Mouse (Mus musculus) myocyte (in vitro differentiated cells): ENCODE data around the gene Ppm1e. TPM values are rescaled to one million over a fixed set of nuclear protein-coding genes. Genes with fewer than 3 reads are reported as not detected.

ENCODE experiments used
- H3K27me3 ChIP-seq: one replicate; pipeline ENCODE4 v1.6.1; 2011; ENCODE audit not compliant: control insufficient read depth, insufficient read depth, insufficient read length
- H3K36me3 ChIP-seq: one replicate; pipeline ENCODE4 v1.6.1; 2011; ENCODE audit not compliant: control insufficient read depth, insufficient read depth
- H3K4me2 ChIP-seq: one replicate; pipeline ENCODE4 v1.6.1; 2011; ENCODE audit warnings: low read depth, control low read depth
- H3K4me3 ChIP-seq: one replicate; pipeline ENCODE4 v1.5.1; 2011; ENCODE audit warnings: mild to moderate bottlenecking, control low read depth, moderate library complexity
- H3K79me2 ChIP-seq: one replicate; pipeline ENCODE4 v1.6.1; 2011; ENCODE audit not compliant: control insufficient read depth, insufficient read depth
- H3ac ChIP-seq: one replicate; pipeline ENCODE4 v1.6.1; 2011; ENCODE audit not compliant: control insufficient read depth, insufficient read length
- CEBPB ChIP-seq: IDR thresholded peaks from 2 replicates; pipeline ENCODE4 v1.6.1; 2011; ENCODE audit warnings: mild to moderate bottlenecking, moderate library complexity; ENCODE audit not compliant: poor library complexity, insufficient read depth, severe bottlenecking
- E2F4 ChIP-seq: IDR thresholded peaks from one replicate; pipeline ENCODE4 v1.6.1; 2011; ENCODE audit warnings: mild to moderate bottlenecking, control low read depth, moderate library complexity; ENCODE audit not compliant: insufficient read depth
- MAX ChIP-seq: IDR thresholded peaks from one replicate; pipeline ENCODE4 v1.6.1; 2011; ENCODE audit warnings: low read depth, mild to moderate bottlenecking, control low read depth
- MYOD1 ChIP-seq, 3 experiments: IDR thresholded peaks; one replicate each; pipeline ENCODE4 v1.6.1; 2011; ENCODE audit warnings: control low read depth in 2 of 3, low read depth in 2 of 3, mild to moderate bottlenecking in 2 of 3, moderate library complexity in 1 of 3; ENCODE audit not compliant: insufficient read length in 2 of 3, control insufficient read depth in 1 of 3
- MYOG ChIP-seq, 3 experiments: IDR thresholded peaks; one replicate each; pipeline ENCODE4 v1.6.1; 2011; ENCODE audit warnings: control low read depth in 2 of 3, low read depth in 2 of 3, mild to moderate bottlenecking in 2 of 3; ENCODE audit not compliant: insufficient read length in 2 of 3, control insufficient read depth in 1 of 3, insufficient read depth in 1 of 3
- POLR2A ChIP-seq: IDR thresholded peaks from one replicate; pipeline ENCODE4 v1.6.1; 2011; ENCODE audit warnings: low read depth, mild to moderate bottlenecking, control low read depth, moderate library complexity; ENCODE audit not compliant: insufficient read length
- POLR2AphosphoS2 ChIP-seq: IDR thresholded peaks from one replicate; pipeline ENCODE4 v1.6.1; 2011; ENCODE audit warnings: low read depth, control low read depth; ENCODE audit not compliant: insufficient read length
- REST ChIP-seq: IDR thresholded peaks from one replicate; pipeline ENCODE4 v1.6.1; 2011; ENCODE audit warnings: mild to moderate bottlenecking, control low read depth, moderate library complexity; ENCODE audit not compliant: insufficient read depth, insufficient read length
- SRF ChIP-seq: IDR thresholded peaks from one replicate; pipeline ENCODE4 v1.6.1; 2011; ENCODE audit warnings: low read depth; ENCODE audit not compliant: control insufficient read depth, insufficient read length
- TCF12 ChIP-seq: IDR thresholded peaks from one replicate; pipeline ENCODE4 v1.6.1; 2011; ENCODE audit warnings: mild to moderate bottlenecking, control low read depth; ENCODE audit not compliant: poor library complexity, insufficient read depth, severe bottlenecking
- TCF3 ChIP-seq: IDR thresholded peaks from one replicate; pipeline ENCODE4 v1.6.1; 2011; ENCODE audit warnings: low read depth, control low read depth; ENCODE audit not compliant: insufficient read length
- USF1 ChIP-seq: IDR thresholded peaks from one replicate; pipeline ENCODE4 v1.6.1; 2011; ENCODE audit warnings: low read depth, mild to moderate bottlenecking, control low read depth, moderate library complexity
- polyA plus RNA-seq: library from polyadenylated mRNA; unstranded; fragments of >200 nt; fragmentation: generic; extraction: Trizol; gene quantifications from one replicate; pipeline ENCODE4 v1.2.1, GENCODE M21; 2012; ENCODE audit warnings: missing spikeins

Ppm1e gene
- polyA plus RNA-seq, 1 experiment: 1.4 TPM

- Histone ChIP-seq H3K79me2 (no peaks in the 10 kb centered on the region), H3ac (no peak overlapping the region), H3K36me3 (no peaks in the 10 kb centered on the region), H3K27me3 (no peaks in the 10 kb centered on the region), H3K4me3 (no peak overlapping the region), H3K4me2 (no peak overlapping the region)
- no peak for TF ChIP-seq TCF12
- no peak for TF ChIP-seq SRF
- TF ChIP-seq USF1: no peak
- TF ChIP-seq REST: no peak
- TF ChIP-seq POLR2A: no peak
- TF ChIP-seq MAX: no peak
Measured at GRCm38 (mm10) chr11:87393855-87394254, 35.0 kb upstream of the Ppm1e start.

- TF ChIP-seq E2F4 (no peak), MAX (no peak), TCF12 (no peak), REST (no peak), SRF (no peak), TCF3 (no peak), MYOG (IDR thresholded peaks at IDR 0.05; ENCODE audit: control insufficient read depth in 1 of 3, insufficient read depth in 1 of 3, insufficient read length in 2 of 3, low read depth in 2 of 3) (no peak), USF1 (no peak), CEBPB (no peak), MYOD1 (IDR thresholded peaks at IDR 0.05; ENCODE audit: control insufficient read depth in 1 of 3, insufficient read length in 2 of 3, low read depth in 2 of 3) (no peak), POLR2A (no peak), POLR2AphosphoS2 (no peak)
- Histone ChIP-seq H3K36me3 (no peaks in the 10 kb centered on the region), H3K4me2 (no peak overlapping the region), H3K27me3 (no peaks in the 10 kb centered on the region), H3K79me2 (no peaks in the 10 kb centered on the region), H3ac (no peak overlapping the region), H3K4me3 (no peak overlapping the region)
Measured at GRCm38 (mm10) chr11:87385676-87386075, 26.9 kb upstream of the Ppm1e start.

DNA sequence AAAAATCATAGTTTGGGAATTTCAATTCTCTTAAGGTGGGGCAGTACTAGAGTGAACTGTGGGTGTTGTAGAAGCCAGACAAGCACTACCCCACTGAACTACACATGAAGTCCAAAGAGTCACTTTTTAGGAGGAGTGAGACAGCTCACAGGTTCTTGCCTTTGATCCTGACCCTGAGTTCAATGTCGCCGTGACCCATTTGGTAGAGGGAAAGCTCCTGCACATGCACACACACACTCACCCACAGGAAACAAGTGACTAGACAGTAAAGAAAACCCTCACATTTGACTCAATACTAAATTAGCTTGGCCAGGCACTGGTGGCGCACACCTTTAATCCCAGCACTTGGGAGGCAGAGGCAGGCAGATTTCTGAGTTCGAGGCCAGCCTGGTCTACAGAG lies 25.7 kb upstream of the Ppm1e start:
- no peak for TF ChIP-seq MAX
- TF ChIP-seq POLR2A: no peak
- Histone ChIP-seq H3K27me3 (no peaks in the 10 kb centered on the region), H3K79me2 (no peaks in the 10 kb centered on the region), H3K4me2 (no peak overlapping the region), H3K4me3 (no peak overlapping the region), H3ac (no peak overlapping the region), H3K36me3 (no peaks in the 10 kb centered on the region)

DNA sequence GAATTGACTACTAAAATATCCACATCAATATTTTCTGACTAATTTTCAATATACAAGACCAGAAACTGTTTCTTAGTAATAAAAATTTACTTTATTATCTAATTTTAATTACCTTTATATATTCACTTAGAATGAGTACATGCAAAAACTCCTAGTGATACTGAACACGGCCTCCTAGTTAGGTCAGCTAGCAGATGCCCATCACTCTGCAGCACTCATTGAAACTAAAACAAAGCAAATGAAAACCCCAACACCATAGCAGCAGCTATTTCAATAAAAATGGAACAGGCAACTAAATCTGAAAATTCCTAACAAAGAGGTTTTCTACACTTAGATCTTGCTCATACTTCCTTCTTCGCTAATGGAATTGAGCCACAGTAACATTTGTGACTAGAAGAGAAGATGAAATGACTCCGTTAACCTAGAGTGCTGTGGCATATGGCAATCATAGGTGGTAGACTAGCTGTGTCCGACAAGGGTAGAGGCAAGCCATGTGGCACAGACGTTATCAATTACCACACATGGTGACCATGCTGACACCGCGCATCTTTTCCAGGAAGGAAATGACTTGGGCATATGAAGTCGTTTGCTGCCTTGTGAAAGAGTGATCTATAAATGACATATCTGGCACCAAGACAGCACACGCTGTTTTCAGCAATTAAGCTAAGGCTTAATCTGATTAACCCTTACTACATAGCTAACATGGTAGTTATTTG lies 9.2 kb upstream of the Ppm1e start:
- no peak overlapping the region for H3K4me3 ChIP-seq
- H3ac ChIP-seq: no peak overlapping the region
- no peaks in the 10 kb centered on the region for H3K79me2 ChIP-seq
- no peaks in the 10 kb centered on the region for H3K27me3 ChIP-seq
- TF ChIP-seq REST (no peak), CEBPB (no peak), MYOD1 (IDR thresholded peaks at IDR 0.05; ENCODE audit: control insufficient read depth in 1 of 3, insufficient read length in 2 of 3, low read depth in 2 of 3) (no peak), POLR2AphosphoS2 (no peak), MAX (no peak), E2F4 (no peak), TCF3 (no peak), MYOG (IDR thresholded peaks at IDR 0.05; ENCODE audit: control insufficient read depth in 1 of 3, insufficient read depth in 1 of 3, insufficient read length in 2 of 3, low read depth in 2 of 3) (no peak), POLR2A (no peak), TCF12 (no peak), SRF (no peak), USF1 (no peak)
- H3K4me2 ChIP-seq: no peak overlapping the region
- no peaks in the 10 kb centered on the region for H3K36me3 ChIP-seq

GRCm38 (mm10) chr11:87367061-87367460 lies 8.2 kb upstream of the Ppm1e start:
- TF ChIP-seq REST: no peak
- TF ChIP-seq CEBPB: no peak
- TF ChIP-seq USF1: no peak
- no peak for TF ChIP-seq MYOG (IDR thresholded peaks at IDR 0.05; ENCODE audit: control insufficient read depth in 1 of 3, insufficient read depth in 1 of 3, insufficient read length in 2 of 3, low read depth in 2 of 3)
- no peak for TF ChIP-seq SRF
- no peak for TF ChIP-seq TCF12
- TF ChIP-seq POLR2AphosphoS2: no peak
- no peak for TF ChIP-seq MAX
- no peak for TF ChIP-seq E2F4
- no peak for TF ChIP-seq MYOD1 (IDR thresholded peaks at IDR 0.05; ENCODE audit: control insufficient read depth in 1 of 3, insufficient read length in 2 of 3, low read depth in 2 of 3)
- no peak for TF ChIP-seq POLR2A
- TF ChIP-seq TCF3: no peak

More at GRCm38 (mm10) chr11:87367061-87367460, 8.2 kb upstream of the Ppm1e start:
- H3K4me2 ChIP-seq: no peak overlapping the region
- H3K36me3 ChIP-seq: no peaks in the 10 kb centered on the region
- H3ac ChIP-seq: no peak overlapping the region
- H3K27me3 ChIP-seq: no peaks in the 10 kb centered on the region
- H3K79me2 ChIP-seq: no peaks in the 10 kb centered on the region
- H3K4me3 ChIP-seq: no peak overlapping the region
